Mouse (Mus musculus) thymus, postnatal 10 days (tissue): ENCODE results near the gene Asns.

Experiments used
- DNase-seq, 2 experiments: peaks; one replicate each; pipeline ENCODE4 v3.0.0; 2021; ENCODE audit warnings: low spot score in 2 of 2

Gene Asns

DNA sequence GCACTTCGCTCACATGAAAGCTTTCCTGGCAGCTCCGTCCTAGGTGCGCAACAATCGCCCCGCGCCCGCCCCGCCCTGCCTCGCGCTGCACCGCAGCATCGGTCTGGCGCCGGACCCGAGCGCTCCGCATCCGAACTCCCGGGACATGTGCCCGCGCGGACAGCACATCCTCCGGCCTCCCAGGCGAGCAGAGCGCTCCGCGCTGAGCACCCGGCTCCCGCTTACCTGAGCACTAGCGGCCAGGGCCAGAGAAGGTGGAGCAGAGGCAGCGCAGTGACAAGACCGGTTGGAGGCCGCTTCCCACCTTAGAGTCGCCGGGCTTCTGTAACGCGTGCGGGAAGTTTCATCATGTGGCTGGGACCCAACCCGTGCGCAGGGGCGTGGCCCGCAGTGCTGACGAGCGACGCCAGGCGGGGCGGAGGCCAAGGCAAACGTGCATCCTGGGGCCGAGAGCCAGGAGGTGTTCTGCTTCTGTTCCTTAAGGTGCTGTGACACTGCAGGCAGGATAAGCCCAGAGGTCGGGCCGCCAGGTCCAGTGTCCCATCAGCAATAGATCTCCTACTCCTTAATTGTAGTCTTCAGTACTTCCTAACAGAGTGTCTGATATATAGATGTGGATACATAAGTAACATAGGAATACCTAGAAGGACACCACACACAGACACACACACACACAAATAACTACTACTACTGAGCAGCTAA, at the start of gene Asns:
Asns (minus strand) TSS at position 371 of the 702 bp plus-strand sequence.
- DNase-seq: peak; percentile 34 to 56

GRCm38 (mm10) chr6:7741721-7742120, 48.7 kb upstream of the Asns start:
- DNase-seq: no peak

DNA sequence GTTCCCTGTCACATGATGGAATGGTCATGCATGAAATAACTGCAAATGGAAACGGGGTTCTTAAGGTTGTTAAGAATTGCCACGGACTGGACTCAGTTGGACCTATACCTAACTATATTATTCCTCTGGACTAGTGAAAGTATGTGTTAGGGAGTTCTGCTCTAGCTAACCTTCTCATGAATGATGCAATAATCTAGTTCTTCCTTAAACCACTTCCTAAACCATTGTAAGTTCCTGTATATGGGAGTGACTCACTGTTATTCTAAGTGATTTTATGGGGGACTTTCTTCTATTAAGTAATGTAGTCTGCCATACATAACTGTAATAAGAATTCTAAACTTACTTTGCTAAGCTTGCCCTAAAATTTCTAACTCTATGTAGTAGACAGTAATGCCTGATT, 44.8 kb upstream of the Asns start:
- DNase-seq: no peak

- peak; percentile 63 to 84 for DNase-seq
These were observed 40.0 kb upstream of the Asns start for GRCm38 (mm10) chr6:7732754-7733708.

- DNase-seq: no peak
These were observed 39.0 kb upstream of the Asns start for GRCm38 (mm10) chr6:7732097-7732496.

- DNase-seq: no peak
These were observed 36.1 kb upstream of the Asns start for GRCm38 (mm10) chr6:7729128-7729527.

DNA sequence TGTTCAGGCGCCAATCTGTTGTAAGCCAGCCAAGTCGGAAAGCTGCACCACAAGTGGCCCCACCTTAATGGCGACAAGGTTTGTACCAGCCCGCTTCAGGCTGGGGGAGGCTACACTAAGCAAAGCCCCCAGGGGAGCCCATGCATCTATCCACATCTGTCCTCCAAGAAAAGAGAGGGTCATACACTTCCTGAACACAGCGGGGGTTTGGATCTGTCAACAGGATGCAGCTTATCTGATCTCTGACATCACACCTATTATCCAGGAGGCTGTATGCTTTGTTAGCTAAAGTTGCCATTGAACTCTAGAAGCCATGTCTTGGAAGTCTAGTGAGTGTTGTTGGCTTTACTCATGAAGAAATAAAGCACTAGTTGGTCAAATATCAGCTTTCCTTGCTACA, 35.2 kb upstream of the Asns start:
- DNase-seq: no peak

DNA sequence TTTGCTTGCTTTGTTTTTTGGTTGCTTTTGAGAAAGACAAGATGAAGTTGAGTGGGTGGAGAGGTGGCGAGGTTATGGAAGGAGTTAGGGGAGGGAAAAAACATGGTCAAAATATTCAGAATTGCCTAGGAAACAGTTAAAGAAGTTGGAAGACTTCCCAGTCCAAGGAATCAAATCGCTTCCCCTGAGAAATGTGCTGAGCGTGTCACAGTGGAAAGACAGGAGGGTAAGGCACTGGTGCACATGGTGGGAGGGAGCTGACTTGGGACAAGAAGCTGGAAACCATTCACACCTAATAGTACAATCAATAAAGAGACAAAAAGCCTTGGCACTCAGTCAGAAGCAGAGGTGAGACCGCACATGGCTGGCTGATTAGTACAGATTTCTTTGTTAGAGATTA, 23.2 kb upstream of the Asns start:
- no peak for DNase-seq

- no peak for DNase-seq
These were observed 21.2 kb upstream of the Asns start for GRCm38 (mm10) chr6:7714230-7714629.

DNA sequence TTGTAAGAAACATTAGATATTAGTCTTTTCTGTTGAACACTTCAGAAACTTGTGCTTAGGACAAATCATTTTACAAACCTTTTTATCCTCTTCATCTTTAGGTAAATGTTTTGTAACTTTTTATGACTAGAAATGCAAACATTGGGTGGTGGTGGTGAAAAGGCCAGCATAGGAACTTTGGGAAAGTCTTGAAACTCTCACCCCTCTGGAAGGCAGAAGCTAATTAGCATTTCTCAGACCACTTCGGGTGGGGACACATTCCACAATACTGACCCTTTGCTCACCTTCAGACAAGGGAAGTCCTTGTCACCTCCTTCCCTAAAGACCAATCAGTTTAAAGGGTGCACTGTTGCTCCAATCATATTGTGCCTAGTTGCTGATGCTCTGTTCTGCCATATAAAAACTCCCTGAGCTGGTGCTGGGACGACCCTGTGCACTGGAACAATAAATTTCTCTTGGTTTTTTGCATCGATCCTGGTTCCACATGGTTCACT, 18.8 kb upstream of the Asns start:
- no peak for DNase-seq

DNA sequence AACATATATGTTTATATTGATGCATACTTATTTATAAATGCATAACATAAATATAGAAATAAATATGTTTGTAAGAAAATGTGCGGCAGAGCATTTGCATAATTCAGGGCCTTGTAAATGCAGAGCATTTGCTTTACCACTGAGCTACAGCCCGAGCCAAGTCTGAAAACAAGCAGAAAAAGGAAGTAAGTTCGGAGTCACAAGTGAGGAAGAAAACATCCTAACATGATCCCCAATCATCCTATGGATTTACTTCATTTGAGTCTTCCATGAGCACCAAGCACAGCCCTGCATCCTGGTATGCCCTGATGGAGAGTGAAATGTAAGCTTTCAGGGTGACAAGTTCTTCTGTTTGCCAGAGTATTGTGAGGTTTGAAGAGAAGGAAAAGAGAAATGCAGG, 15.2 kb upstream of the Asns start:
- no peak for DNase-seq

DNA sequence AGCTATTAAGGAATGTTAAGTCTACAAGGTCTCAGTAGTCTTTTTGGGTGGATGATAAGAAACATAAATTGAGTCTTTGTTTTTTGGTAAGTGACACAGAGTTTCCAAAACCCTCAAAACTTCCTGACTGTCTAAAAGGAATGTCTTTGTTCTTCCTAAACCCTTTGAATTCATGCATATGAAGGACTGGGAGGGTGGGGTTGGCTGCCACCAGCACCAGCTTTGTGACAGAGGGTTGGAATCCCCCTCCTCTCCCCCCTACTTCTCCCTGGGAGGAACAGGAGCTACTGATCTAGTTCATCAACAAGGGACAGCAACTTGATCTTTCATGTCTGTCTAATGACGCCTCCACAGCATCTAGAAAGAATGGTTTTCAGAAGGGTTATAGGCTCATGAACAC, 13.7 kb upstream of the Asns start:
- no peak for DNase-seq

DNA sequence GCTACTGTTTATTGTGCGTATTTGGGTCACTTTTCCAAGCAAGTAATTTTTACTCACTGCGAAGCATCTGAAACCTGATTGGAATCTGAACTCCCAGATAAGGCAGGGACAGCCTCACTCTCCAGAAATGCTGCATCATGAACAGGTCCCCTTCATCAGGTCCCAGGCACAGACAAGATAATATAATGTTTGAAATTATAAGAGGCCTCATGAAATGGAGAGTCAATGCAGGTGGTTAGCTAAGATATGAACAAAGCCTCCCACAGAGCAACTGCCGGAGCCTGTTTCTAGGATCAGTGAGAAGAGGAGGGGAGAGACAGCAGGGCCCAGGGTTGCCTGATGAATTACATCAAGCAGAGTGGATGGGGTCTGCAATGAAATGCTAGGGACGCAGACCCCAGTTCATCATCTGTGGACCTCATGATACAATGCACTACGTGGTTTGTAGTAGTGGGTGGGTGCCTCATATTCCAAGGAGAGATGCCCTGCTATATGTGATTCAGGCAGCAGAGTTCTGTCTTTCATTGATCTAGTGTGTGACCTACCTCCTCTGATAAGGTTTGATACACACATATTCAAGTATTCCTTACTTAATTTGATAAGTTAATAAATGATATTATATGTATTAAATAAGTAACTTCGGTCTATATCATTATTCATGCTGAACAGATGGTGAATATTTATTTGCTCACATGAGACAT, 5.1 kb upstream of the Asns start:
- no peak for DNase-seq

DNA sequence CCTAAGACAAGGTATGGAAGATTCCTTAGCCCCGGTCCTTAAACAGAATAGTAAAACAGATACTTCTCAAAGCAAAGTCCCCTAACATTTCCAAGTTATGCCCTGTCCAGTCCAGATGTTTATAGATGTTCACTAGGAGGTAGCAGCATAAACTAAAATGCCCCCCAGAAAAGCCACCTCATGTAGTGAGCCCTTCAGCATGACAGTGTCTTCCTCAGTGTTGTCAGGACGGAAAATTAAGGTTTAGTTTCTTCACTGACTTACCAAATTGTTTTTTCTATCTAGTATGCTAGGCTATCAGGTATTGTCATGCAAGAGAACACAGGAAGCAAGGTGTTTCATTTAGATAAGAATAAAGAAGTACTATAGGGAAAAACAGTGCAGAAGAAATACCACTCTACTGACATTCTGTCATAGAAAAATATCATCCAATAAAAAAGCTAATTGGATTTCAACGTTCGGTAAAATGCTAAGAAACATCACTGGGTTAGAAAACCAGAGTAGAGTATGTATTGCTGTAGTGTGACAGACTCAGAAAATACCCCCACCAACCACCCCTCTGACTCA, 4.1 kb upstream of the Asns start:
- DNase-seq: no peak

DNA sequence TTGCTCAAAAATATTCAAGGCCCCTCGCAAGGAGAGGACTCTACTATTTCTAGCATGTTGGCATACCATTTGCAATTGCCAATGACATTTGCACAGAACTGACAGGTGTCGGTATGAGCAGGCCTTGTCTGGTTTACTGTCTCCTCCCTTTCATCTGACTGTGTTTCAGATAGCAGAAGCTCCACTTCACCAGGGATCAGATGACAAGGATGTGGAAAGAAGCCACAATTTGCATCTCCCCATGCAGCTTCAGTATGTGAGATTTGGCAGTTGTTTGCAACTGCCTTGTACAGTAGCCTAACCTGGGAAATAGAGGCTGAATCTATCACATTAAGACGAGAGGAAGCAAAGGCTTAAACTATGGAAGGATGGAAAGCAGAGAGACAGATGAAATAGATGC, 3.6 kb upstream of the Asns start:
- no peak for DNase-seq

GRCm38 (mm10) chr6:7695901-7696300, 2.8 kb upstream of the Asns start:
- no peak for DNase-seq

DNA sequence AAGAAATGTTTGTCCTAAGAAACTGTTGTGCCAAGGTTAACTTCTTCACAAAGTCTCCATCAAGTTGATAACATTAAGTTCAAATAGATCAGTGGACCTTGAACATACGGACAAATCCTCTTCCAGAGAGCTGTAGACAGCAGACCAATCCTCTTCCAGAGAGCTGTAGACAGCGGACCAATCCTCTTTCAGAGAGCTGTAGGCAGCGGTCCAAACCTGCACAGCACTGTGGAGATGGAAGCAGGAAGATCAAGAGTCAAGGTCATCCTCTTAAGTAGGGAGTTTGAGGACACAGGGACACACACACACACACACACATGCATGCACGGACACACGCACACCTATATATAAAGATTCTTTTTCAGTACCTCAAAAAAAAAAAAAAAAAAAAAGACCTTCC, 612 bp upstream of the Asns start:
- DNase-seq: no peak

DNA sequence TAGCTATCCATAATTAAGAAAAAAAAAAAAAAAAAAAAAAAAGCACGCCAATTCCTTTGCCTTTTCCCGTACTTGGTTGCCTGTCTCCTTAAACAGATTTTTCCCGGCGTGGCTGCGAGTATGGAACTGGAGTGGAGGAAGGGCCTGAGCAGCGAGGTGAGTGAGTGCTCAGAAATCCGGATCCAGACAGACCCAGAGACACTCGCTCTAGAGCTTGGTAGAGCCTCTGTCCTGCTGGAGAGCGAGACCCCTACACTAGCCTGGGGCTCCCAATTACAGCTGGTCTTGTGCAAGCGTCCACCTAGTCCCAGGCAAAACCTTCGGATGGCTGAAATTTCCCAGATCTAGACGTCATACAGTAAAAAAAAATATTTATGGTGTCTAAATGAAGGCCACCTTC, 603 bp downstream of the Asns start:
- DNase-seq: no peak

GRCm38 (mm10) chr6:7692037-7692436, 1.0 kb downstream of the Asns start:
- DNase-seq: no peak

DNA sequence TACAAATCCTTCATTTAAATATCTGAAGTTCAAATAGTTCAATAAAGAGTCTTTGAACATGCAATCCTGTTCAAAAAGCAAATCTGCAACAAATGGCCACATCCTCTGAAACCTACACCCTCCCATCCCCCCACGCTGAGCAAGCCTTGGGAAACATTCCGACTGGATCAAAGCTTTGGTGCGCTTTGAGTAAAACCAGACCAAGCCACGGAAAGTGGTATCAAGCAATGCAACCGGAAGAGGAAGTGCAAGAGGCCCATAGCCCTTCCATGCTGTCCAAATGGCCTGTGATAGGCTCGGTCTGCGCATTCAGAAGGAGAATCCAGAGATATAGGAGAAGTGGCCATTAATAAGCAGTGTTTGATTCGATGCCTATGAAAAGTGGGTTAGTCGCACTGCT, 2.6 kb downstream of the Asns start:
- no peak for DNase-seq

DNA sequence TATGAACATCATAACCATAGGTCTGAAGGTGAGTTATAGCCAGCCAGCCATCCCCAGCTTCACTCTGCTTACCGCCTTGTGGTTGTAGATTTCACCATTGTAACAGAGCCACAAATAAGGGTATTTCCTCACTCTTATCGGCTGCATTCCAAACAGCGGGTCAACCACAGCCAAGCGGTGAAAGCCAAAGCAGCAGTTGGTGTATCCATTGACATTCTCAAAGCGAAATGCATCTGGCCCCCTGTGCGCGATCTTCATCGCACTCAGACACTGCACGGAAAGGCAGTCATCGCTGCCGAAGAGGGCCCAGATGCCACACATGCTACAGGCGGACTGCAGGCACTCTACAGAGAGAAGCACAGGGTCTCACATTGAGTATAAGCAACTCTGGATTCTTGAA, 3.9 kb downstream of the Asns start:
- DNase-seq: no peak

DNA sequence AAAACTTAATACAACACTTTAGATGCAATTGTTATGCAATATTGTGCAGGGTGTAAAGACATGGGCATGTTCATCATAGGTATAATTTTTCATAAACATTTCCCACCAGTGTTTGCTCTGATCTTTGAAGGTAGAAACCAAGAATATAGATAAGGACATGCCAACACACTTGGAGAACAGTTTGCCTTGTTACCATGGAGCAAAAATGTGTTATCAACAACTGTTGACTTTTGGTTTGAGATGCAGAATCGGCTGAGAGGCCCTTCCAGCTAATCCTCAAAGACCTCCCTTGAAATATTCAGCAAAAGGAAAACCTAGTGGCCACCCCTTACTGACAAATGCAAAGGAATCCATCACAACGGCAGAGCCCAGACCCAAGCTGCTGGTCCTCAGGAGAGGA, 7.0 kb downstream of the Asns start:
- no peak for DNase-seq
